Comparison of ENCODE assay signal across 8 mouse cellular contexts in the genomic region with DNA sequence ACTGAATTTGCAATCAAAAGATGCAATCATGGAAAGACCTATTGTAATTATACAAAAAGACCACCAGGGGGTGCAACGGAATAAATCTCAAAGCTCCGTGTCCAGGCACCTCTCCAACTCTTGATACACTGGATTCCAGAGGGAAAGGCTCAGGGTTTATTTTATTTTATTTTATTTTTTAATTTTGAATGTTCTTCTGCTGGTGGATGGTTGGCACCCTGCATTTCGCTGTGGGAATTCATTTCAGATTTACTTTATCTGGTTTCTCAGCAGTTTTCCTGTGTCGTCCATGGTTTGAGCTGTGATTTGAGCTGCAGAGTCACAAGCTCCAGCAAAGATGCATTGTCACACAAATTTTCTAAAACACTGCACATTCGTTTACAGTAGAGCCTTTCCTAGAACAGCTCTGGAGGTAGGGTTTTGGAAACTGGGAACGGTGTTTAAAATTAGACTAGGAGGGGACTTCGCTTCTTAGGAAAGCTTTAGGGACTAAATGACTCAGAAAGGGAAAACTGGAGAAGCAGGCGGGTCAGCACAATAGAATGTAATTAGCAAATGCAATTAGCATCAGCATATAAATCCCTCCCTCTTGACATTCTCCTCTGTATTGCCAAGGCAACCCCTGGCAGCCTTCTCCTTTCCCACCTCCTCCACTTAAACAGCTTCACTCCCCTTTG. TPM values are rescaled to one million over a fixed set of nuclear protein-coding genes. Genes with fewer than 3 reads are reported as not detected.
A peak's percentile ranks its signal among the peaks of the same experiment; 100 is the strongest.
DNase-seq lines count a peak whose midpoint lies in the region; ATAC-seq and TF ChIP-seq lines count a peak whose summit lies in the region.

No protein-coding gene starts in this region.

- no peaks in the 10 kb centered on the region for H3K9me3 ChIP-seq in kidney, embryonic 15.5 days (replicated peaks)
- H3K9me3 ChIP-seq in lung, embryonic 15.5 days, result no peaks in the 10 kb centered on the region

- ATAC-seq in kidney, embryonic 15.5 days (replicated peaks; ENCODE audit: low FRiP score), result 0 out of 2 replicates have a peak, but pooled peaks have one; percentile 43
- ATAC-seq in lung, embryonic 15.5 days (ENCODE audit: borderline replicate concordance, extremely low read depth, low FRiP score, low TSS enrichment), result no peak

- no peaks in the 10 kb centered on the region for H3K4me1 ChIP-seq in heart, adult 2 months (ENCODE audit: control insufficient read depth, insufficient read depth, low read length)
- H3K4me1 ChIP-seq in kidney, embryonic 15.5 days, result no peaks in the 10 kb centered on the region
- H3K4me1 ChIP-seq in lung, embryonic 15.5 days, result 0 out of 2 replicates have a peak, but pooled peaks cover 3% of the 10 kb centered on the region

- H3K4me3 ChIP-seq in heart, adult 2 months, result no peak overlapping the region
- no peak overlapping the region for H3K4me3 ChIP-seq in kidney, embryonic 15.5 days (replicated peaks)
- no peak overlapping the region for H3K4me3 ChIP-seq in lung, embryonic 15.5 days

- H3K27ac ChIP-seq in heart, adult 2 months, result no peak overlapping the region
- no peak overlapping the region for H3K27ac ChIP-seq in kidney, embryonic 15.5 days
- no peak overlapping the region for H3K27ac ChIP-seq in lung, embryonic 15.5 days

- peak; percentile 71 for TF ChIP-seq CTCF in heart, adult 2 months (IDR thresholded peaks at IDR 0.05)

- no peak for DNase-seq in heart, adult 2 months
- no peak for DNase-seq in heart, adult 8-10 months (ENCODE audit: low spot score)
- DNase-seq in cerebellum, adult 9-11 months, result peak; percentile 3
- peak; percentile 19 to 23 for DNase-seq in frontal cortex, postnatal 10 days (ENCODE audit: low spot score in 2 of 2)
- peak; percentile 49 to 65 for DNase-seq in right cerebral cortex, postnatal 10 days (ENCODE audit: low spot score in 2 of 2)
- DNase-seq in spleen, postnatal 36 days (ENCODE audit: low spot score in 2 of 2), result no peak

- no peaks in the 10 kb centered on the region for H3K27me3 ChIP-seq in heart, adult 2 months (ENCODE audit: control insufficient read depth, insufficient read depth, low read length)
- H3K27me3 ChIP-seq in kidney, embryonic 15.5 days, result no peaks in the 10 kb centered on the region
- H3K27me3 ChIP-seq in lung, embryonic 15.5 days, result no peaks in the 10 kb centered on the region

- H3K79me2 ChIP-seq in heart, adult 2 months (replicated peaks; ENCODE audit: control insufficient read depth, insufficient read depth, low read length), result no peaks in the 10 kb centered on the region

- WGBS in heart, adult 2 months, result 18% methylated on average over 8 of the region's 8 CpGs
- WGBS in kidney, embryonic 15.5 days, result 14% methylated on average over 8 of the region's 8 CpGs
- 17% methylated on average over 8 of the region's 8 CpGs for WGBS in lung, embryonic 15.5 days

- intact Hi-C loops in heart, adult 2 months (cut with DNase I), result loop anchor here (5.0 to 10.0 kb wide), 2 partner anchors 343 to 1721 kb away; no protein-coding TSS in a partner anchor

- no peak for TF ChIP-seq EP300 in heart, adult 2 months (IDR thresholded peaks at IDR 0.05; ENCODE audit: insufficient read depth, low read depth, low read length)

- no peaks in the 10 kb centered on the region for H3K36me3 ChIP-seq in heart, adult 2 months (ENCODE audit: control insufficient read depth, insufficient read depth, low read length)
- H3K36me3 ChIP-seq in kidney, embryonic 15.5 days, result no peaks in the 10 kb centered on the region
- no peaks in the 10 kb centered on the region for H3K36me3 ChIP-seq in lung, embryonic 15.5 days

- TF ChIP-seq POLR2A in heart, adult 2 months (IDR thresholded peaks at IDR 0.05; ENCODE audit: insufficient read depth, low read depth, low read length), result no peak

- no peak overlapping the region for H3K9ac ChIP-seq in heart, adult 2 months (ENCODE audit: low read depth, low read length)
- no peak overlapping the region for H3K9ac ChIP-seq in kidney, embryonic 15.5 days
- H3K9ac ChIP-seq in lung, embryonic 15.5 days, result no peak overlapping the region

- H3K4me2 ChIP-seq in kidney, embryonic 15.5 days, result peak overlapping the region; percentile 42
- H3K4me2 ChIP-seq in lung, embryonic 15.5 days, result peak overlapping the region; percentile 11; the same call in 1 of the 2 replicates

RNA-seq across cellular contexts. Expression of a gene that starts 43.7 kb away (rescaled TPM):
- 1 to 10 TPM; 1.1 TPM for total RNA-seq in heart, adult 2 months (2021)
- 0.23 and 0.44 TPM in 2 replicates for polyA plus RNA-seq in heart, adult 2 months (2012; rRNA removed)
- total RNA-seq in heart, adult 8-10 months (2022), result 1 to 10 TPM in 1 of 4 experiments, under 1 TPM in 3; 0.63 to 1.5 (median 0.92) TPM
- polyA plus RNA-seq in kidney, embryonic 15.5 days (2015; fragmentation: Nextera tagmentation; extraction: Ambion mirVana), result 1.3 and 1.4 TPM in 2 replicates
- polyA plus RNA-seq in lung, embryonic 15.5 days (2015; fragmentation: Nextera tagmentation; extraction: Ambion mirVana), result 3.7 and 5.4 TPM in 2 replicates

Comparison
In these comparisons a context has a peak if more than half of its experiments do, and no peak if none do; other contexts are left out.
1. DNase-seq: peak in cerebellum, adult 9-11 months (single experiment), frontal cortex, postnatal 10 days (2 of 2) and right cerebral cortex, postnatal 10 days (2 of 2); none in heart, adult 2 months (0 of 2), heart, adult 8-10 months (single experiment) and spleen, postnatal 36 days (0 of 2).